Comparison of ENCODE assay signal across 16 mouse cellular contexts in genomic region chr17:47837808-47838207, GRCm38 (mm10). TPM values are rescaled to one million over a fixed set of nuclear protein-coding genes. Genes with fewer than 3 reads are reported as not detected.
A peak's percentile ranks its signal among the peaks of the same experiment; 100 is the strongest.
DNase-seq lines count a peak whose midpoint lies in the region; ATAC-seq and TF ChIP-seq lines count a peak whose summit lies in the region.
"Had no signal": no experiment of that assay in that cellular context is flagged by ENCODE, and none has a peak within 500 bp of the region (broad histone marks: within the 10 kb centered on the region; RNA-seq: fewer than 3 reads in every experiment).

No protein-coding gene starts in this region.

- H3K27me3 ChIP-seq in heart, embryonic 13.5 days (replicated peaks): peaks cover 7% of the 10 kb centered on the region
- H3K27me3 ChIP-seq in heart, adult 2 months (ENCODE audit: control insufficient read depth, insufficient read depth, low read length): no peaks in the 10 kb centered on the region
- no peaks in the 10 kb centered on the region for H3K27me3 ChIP-seq in lung, embryonic 14.5 days (ENCODE audit: insufficient read depth, low read length)

- TF ChIP-seq EP300 in heart, adult 2 months (IDR thresholded peaks at IDR 0.05; ENCODE audit: insufficient read depth, low read depth, low read length): no peak

- intact Hi-C loops in heart, adult 2 months (cut with DNase I): no loop called here

- H3K4me1 ChIP-seq in heart, embryonic 13.5 days: peaks cover 24% of the 10 kb centered on the region
- peaks cover 5% of the 10 kb centered on the region for H3K4me1 ChIP-seq in heart, adult 2 months (ENCODE audit: control insufficient read depth, insufficient read depth, low read length)
- peaks cover 5% of the 10 kb centered on the region for H3K4me1 ChIP-seq in lung, embryonic 14.5 days (ENCODE audit: insufficient read depth)
- H3K4me1 ChIP-seq in lung, adult 2 months (ENCODE audit: control insufficient read depth, insufficient read depth, low read length): peaks cover 6% of the 10 kb centered on the region

- H3K36me3 ChIP-seq in heart, embryonic 13.5 days: no peaks in the 10 kb centered on the region
- no peaks in the 10 kb centered on the region for H3K36me3 ChIP-seq in heart, adult 2 months (ENCODE audit: control insufficient read depth, insufficient read depth, low read length)
- no peaks in the 10 kb centered on the region for H3K36me3 ChIP-seq in lung, embryonic 14.5 days (ENCODE audit: insufficient read depth)
- H3K36me3 ChIP-seq: hindbrain, embryonic 15.5 days; midbrain, embryonic 15.5 days had no signal

- no peaks in the 10 kb centered on the region for H3K79me2 ChIP-seq in heart, adult 2 months (replicated peaks; ENCODE audit: control insufficient read depth, insufficient read depth, low read length)

- H3K9ac ChIP-seq in heart, embryonic 13.5 days: no peak overlapping the region
- H3K9ac ChIP-seq in heart, adult 2 months (ENCODE audit: low read depth, low read length): no peak overlapping the region
- no peak overlapping the region for H3K9ac ChIP-seq in lung, embryonic 14.5 days
- H3K9ac ChIP-seq: hindbrain, embryonic 15.5 days; midbrain, embryonic 15.5 days had no signal

- H3K4me2 ChIP-seq in heart, embryonic 13.5 days: no peak overlapping the region
- no peak overlapping the region for H3K4me2 ChIP-seq in lung, embryonic 14.5 days
- H3K4me2 ChIP-seq: hindbrain, embryonic 15.5 days; midbrain, embryonic 15.5 days had no signal

- H3K4me3 ChIP-seq in heart, embryonic 13.5 days: no peak overlapping the region
- no peak overlapping the region for H3K4me3 ChIP-seq in heart, adult 2 months
- no peak overlapping the region for H3K4me3 ChIP-seq in lung, embryonic 14.5 days (ENCODE audit: low read depth, low read length)
- no peak overlapping the region for H3K4me3 ChIP-seq in lung, adult 2 months (replicated peaks; ENCODE audit: extremely low read depth, low read depth, low read length)
- H3K4me3 ChIP-seq in layer of hippocampus, adult 2 months: no peak overlapping the region
- H3K4me3 ChIP-seq: erythroblast, embryonic 14.5 days; hindbrain, embryonic 15.5 days; left cerebral cortex, adult 2 months; midbrain, embryonic 15.5 days had no signal

- TF ChIP-seq CTCF in heart, adult 2 months (IDR thresholded peaks at IDR 0.05): no peak
- no peak for TF ChIP-seq CTCF in lung, embryonic 14.5 days (IDR thresholded peaks at IDR 0.05; ENCODE audit: low read depth)
- TF ChIP-seq CTCF in lung, adult 2 months (IDR thresholded peaks at IDR 0.05; ENCODE audit: insufficient read depth, low read length): no peak
- TF ChIP-seq CTCF in layer of hippocampus, adult 2 months (conservative IDR thresholded peaks at IDR 0.05): no peak

- TF ChIP-seq POLR2A in heart, adult 2 months (IDR thresholded peaks at IDR 0.05; ENCODE audit: insufficient read depth, low read depth, low read length): no peak
- no peak for TF ChIP-seq POLR2A in lung, adult 2 months (IDR thresholded peaks at IDR 0.05; ENCODE audit: borderline replicate concordance, extremely low read depth, low read depth, low read length)

- no peak for DNase-seq in heart, adult 2 months
- DNase-seq in lung, embryonic 14.5 days: peak; percentile 82
- no peak for DNase-seq in lung, adult 2 months
- DNase-seq in layer of hippocampus, adult 2 months (ENCODE audit: low spot score in 2 of 2): no peak
- no peak for DNase-seq in frontal cortex, postnatal 25 days (ENCODE audit: low spot score in 2 of 2)
- DNase-seq: thymus, postnatal 36 days had no signal

- WGBS in heart, embryonic 13.5 days: 27% methylated on average over 6 of the region's 6 CpGs
- 14% methylated on average over 6 of the region's 6 CpGs for WGBS in heart, adult 2 months
- 11% methylated on average over 6 of the region's 6 CpGs for WGBS in lung, embryonic 14.5 days
- WGBS in lung, adult 2 months: 23% methylated on average over 6 of the region's 6 CpGs

- peak overlapping the region; percentile 45 for H3K27ac ChIP-seq in heart, embryonic 13.5 days (replicated peaks)
- no peak overlapping the region for H3K27ac ChIP-seq in heart, adult 2 months
- H3K27ac ChIP-seq in lung, embryonic 14.5 days (ENCODE audit: low read depth): peak overlapping the region; percentile 24; the same call in 1 of the 2 replicates
- H3K27ac ChIP-seq in layer of hippocampus, adult 2 months: no peak overlapping the region
- H3K27ac ChIP-seq: hindbrain, embryonic 15.5 days; left cerebral cortex, adult 2 months; macrophage; midbrain, embryonic 15.5 days had no signal

- H3K9me3 ChIP-seq in heart, embryonic 13.5 days: no peaks in the 10 kb centered on the region
- no peaks in the 10 kb centered on the region for H3K9me3 ChIP-seq in lung, embryonic 14.5 days (ENCODE audit: low read depth, low read length)
- H3K9me3 ChIP-seq: hindbrain, embryonic 15.5 days; midbrain, embryonic 15.5 days had no signal

- ATAC-seq in heart, embryonic 13.5 days (ENCODE audit: extremely low read depth, insufficient number of reproducible peaks, low FRiP score, low TSS enrichment): no peak
- peak; percentile 66 for ATAC-seq in lung, embryonic 14.5 days (ENCODE audit: insufficient read depth)
- ATAC-seq in hematopoietic stem cell, adult 5-6 weeks (replicated peaks in 1 of 2; ENCODE audit: insufficient read depth in 1 of 2, low FRiP score in 2 of 2, low TSS enrichment in 1 of 2, low read depth in 1 of 2, poor library complexity in 2 of 2, severe bottlenecking in 2 of 2): peak; percentile 33 to 36; a peak in 2 of 4 replicates
- ATAC-seq in megakaryocyte progenitor cell, adult 5-6 weeks (replicated peaks; ENCODE audit: poor library complexity): peak; percentile 32; the same call in 1 of the 2 replicates
- ATAC-seq: activated CD4-positive, CD25-positive, alpha-beta regulatory T cell, adult 4 months; forebrain, embryonic 16.5 days; midbrain, embryonic 15.5 days had no signal

RNA-seq across cellular contexts. Expression of gene Mdfi, which starts 3.3 kb away (rescaled TPM):
- polyA plus RNA-seq in heart, embryonic 13.5 days (2015; fragmentation: Nextera tagmentation; extraction: Ambion mirVana): 11.9 and 12.5 TPM in 2 replicates
- 1 to 10 TPM; 1.8 to 2.0 TPM for total RNA-seq in heart, adult 2 months (2021)
- polyA plus RNA-seq in heart, adult 2 months (2012; rRNA removed): 9.6 and 11.1 TPM in 2 replicates
- polyA plus RNA-seq in lung, embryonic 14.5 days (2014; fragmentation: Nextera tagmentation; extraction: Ambion mirVana): 38.8 and 43.6 TPM in 2 replicates
- 38.8 and 51.1 TPM in 2 replicates for polyA plus RNA-seq in lung, adult 2 months (2012; rRNA removed)
- total RNA-seq in hematopoietic stem cell, adult 5-6 weeks (2017): 27.1 and 33.8 TPM in 2 replicates
- 2.9 and 4.1 TPM in 2 replicates for total RNA-seq in megakaryocyte progenitor cell, adult 5-6 weeks (2015)
- total RNA-seq in megakaryocyte progenitor cell, adult 5-6 weeks (2017): 1.5 and 3.8 TPM in 2 replicates
- total RNA-seq in layer of hippocampus, adult 2 months (2021): under 1 TPM; 0.49 to 0.83 TPM
- polyA plus RNA-seq: activated CD4-positive, CD25-positive, alpha-beta regulatory T cell, adult 4 months; macrophage had no signal

Comparison
In these comparisons a context has a peak if more than half of its experiments do, and no peak if none do; other contexts are left out.
1. H3K27ac ChIP-seq: peak in heart, embryonic 13.5 days (single experiment) and lung, embryonic 14.5 days (single experiment); none in heart, adult 2 months (single experiment) and layer of hippocampus, adult 2 months (single experiment).